Mouse (Mus musculus): ENCODE measurements around the gene Cep44.

The Cep44 gene

DNA sequence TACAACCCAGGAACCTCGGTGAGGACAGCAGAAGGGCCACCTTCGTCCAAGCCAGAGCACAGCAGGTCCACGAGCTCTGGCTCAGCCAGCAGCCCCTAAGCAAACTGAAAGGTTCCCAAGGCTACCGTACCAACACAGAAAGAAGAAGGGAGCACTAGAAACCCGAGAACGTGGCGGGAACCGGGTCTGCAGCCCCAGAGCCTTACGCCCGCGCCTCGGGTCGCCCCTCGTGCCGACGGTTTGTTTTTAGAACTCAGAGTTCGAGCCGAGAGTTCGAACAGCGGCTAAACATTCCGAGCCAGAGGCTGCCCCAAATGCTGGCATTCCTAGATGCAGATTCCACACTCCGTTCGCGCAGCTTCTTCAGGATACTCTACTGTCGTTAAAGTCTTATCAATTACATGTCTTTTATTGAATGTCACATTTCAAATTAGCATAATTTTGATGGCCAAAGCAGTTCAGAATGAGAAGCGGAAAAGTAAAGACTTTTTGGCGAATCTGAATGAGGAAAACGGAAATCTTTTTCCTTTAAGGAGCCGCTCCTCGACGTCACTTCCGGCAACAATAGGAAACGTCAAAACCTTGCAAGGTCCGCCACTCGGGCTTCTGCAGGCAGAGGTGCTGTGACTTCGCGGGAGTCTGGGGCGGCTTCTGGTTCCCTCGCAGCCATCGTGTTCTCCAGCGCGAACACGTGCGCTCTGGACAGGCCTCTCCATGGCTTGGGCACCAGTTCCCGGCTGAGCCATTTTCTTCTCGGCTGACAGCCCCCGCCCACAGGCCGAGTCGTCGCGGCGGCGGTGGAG lies at the start of gene Cep44, which contains the start of gene Fbxo8:
Gene Cep44 (minus strand): TSS at position 490 of the 803 bp plus-strand sequence.
Gene Fbxo8 (plus strand): TSS at position 533 of the 803 bp plus-strand sequence.
- DNase-seq (ENCODE audit: extremely low spot score, low read depth, low spot score), result peak; percentile 84

GRCm38 (mm10) chr8:56591502-56591901 lies 40.7 kb upstream of the Cep44 start:
- DNase-seq (ENCODE audit: extremely low spot score, low read depth, low spot score), result no peak

- DNase-seq (ENCODE audit: extremely low spot score, low read depth, low spot score), result no peak
Measured at GRCm38 (mm10) chr8:56591084-56591483, 40.2 kb upstream of the Cep44 start.

GRCm38 (mm10) chr8:56589004-56589403 lies 38.2 kb upstream of the Cep44 start:
- no peak for DNase-seq (ENCODE audit: extremely low spot score, low read depth, low spot score)

DNA sequence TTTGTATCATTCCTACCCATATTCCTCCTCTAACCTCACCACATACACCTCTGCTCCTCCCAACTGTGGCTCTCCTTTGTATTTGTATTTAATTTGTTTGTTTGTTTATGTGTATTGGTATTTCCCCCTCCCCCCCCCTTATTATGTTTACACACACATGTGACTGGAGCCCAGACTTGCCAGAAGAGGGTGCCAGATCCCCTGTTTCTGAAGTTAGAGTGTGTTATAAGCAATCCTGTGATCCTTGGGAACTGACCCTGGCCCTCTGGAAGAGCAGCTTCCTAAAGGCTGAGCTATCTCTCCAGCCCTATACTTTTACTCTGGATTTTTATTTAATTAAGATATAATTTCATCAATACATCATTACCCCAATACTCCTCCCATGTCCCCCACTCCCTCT lies 32.0 kb upstream of the Cep44 start:
- DNase-seq (ENCODE audit: extremely low spot score, low read depth, low spot score), result no peak

GRCm38 (mm10) chr8:56580918-56581317 lies 30.1 kb upstream of the Cep44 start:
- no peak for DNase-seq (ENCODE audit: extremely low spot score, low read depth, low spot score)

DNA sequence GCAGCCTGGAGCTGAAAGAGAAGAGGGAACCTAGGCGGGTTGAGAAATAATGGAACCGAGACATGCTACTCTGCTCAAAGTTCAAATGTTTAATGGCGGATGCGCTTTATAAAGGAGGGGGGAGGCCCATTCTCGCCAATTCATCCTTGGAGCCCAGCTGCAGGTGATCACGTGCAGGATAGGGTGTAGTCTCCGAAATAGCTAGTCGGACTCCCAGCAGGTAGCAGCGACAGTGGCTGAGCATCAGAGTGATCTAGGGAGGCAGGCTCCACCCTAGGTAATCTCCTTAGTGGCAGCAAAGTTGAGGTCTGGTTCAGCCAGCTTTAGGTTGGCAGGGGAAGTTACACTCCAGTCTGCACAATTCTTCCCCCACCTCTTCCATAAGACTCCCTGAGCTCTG lies 16.0 kb upstream of the Cep44 start:
- no peak for DNase-seq (ENCODE audit: extremely low spot score, low read depth, low spot score)

- no peak for DNase-seq (ENCODE audit: extremely low spot score, low read depth, low spot score)
Measured at GRCm38 (mm10) chr8:56564399-56565047, 13.7 kb upstream of the Cep44 start.

DNA sequence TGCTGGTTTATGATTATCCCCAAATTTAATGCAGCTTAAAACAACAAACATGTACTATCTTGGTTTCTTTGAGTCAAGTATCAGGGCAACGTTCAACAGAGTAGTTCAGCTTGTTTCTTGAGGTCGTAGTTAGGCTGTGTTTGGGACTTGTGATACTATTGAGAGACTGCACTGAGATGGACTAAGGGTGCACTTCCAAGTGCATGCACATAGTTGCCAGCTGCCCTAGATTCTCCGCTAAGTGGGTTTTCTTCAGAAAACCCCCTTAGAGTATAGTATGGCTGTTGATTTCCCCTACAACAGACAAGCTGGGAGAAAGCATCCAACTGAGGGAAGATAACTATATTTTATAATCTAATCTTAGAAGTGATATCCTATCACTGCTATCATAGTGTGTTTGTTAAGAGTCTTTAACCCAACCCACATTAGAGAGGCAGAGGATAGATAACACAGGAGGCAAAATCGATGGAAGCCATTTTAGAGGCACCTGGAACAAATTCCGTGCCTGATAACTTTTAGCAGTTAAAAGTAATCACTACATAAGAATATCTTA lies 1.8 kb upstream of the Cep44 start:
- no peak for DNase-seq (ENCODE audit: extremely low spot score, low read depth, low spot score)

DNA sequence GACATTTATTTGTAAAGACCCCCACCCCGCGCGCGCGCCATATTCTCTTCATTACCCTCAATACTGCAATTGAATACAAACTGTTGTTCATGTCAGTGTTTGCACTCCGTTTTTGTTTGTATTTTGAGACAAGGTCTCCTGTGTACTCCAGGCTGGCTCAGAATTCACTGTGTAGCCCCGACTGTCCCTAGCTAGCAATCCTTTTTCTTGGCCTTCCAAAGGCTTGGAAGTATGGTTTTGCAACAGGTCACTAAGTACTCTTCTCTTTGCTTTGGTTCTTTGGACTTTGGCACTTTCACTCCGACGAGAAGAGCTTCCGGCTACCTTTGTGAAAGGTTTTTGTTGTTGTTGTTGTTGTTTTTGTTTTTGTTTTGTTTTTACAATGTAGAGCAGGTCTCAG lies 1.2 kb upstream of the Cep44 start:
- DNase-seq (ENCODE audit: extremely low spot score, low read depth, low spot score), result no peak

DNA sequence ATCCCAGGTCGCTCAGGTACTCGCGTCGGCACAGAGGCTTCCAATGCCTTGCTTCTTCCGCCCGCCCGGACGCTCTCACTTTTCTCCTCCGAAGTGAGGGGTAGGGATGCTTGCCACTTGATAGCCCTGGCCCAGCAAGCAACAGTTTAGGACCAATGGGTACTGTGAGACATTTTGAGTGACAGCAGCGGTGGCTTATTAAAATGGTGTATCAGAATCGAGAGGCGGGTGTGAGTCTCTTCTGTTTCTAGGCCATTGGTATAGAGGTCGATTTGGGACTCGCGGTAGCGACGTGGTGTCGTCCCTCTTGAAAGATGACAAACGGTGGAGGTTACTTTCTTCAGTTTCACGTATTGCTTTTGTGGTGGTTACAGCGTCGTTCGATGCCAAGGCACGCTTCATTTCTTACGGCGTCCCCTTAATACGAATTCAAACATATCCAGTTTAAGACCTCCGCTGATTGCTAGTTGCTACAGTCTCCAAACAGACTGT lies 560 bp upstream of the Cep44 start:
- peak; percentile 79 for DNase-seq (ENCODE audit: extremely low spot score, low read depth, low spot score)

- DNase-seq (ENCODE audit: extremely low spot score, low read depth, low spot score), result no peak
Measured at GRCm38 (mm10) chr8:56547866-56548265, 3.0 kb downstream of the Cep44 start.

DNA sequence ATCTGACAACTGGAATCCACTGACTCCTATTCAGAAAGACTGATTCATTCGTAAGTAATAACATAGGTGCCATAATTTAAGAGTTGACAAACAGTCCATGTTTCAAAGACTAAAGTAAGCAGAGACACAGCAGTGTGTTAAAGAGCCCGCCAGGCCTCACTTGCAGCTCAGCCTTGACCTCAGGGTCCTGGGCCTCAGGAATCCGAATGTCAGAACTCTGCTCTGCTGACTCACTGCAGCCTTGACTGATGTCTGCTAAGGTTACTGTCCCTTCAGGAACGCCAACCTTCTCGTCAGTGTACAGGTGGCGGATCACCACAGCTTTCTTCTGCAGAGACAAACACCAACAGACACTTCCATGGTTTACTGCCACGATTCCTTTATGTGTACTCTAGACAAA lies 10.1 kb downstream of the Cep44 start:
- DNase-seq (ENCODE audit: extremely low spot score, low read depth, low spot score), result no peak

DNA sequence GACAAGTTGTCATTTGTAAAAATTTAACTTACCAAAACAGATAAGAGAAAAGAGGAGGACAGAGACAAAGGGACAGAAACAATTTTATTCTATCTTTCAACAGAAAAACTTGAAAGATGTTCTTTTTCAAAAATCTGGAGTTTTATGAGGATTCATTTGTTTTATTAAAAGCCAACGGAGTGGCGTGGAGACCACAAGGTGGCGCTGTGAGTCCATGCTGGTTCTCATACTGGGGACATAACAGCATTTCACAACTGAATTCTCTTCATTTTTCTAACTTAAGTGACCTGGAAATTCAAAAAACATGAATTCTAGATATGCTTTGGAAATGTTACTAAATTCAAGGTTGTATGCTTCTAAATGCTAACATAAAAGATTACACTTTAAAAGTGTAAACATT lies 20.5 kb downstream of the Cep44 start:
- DNase-seq (ENCODE audit: extremely low spot score, low read depth, low spot score), result no peak

GRCm38 (mm10) chr8:56528869-56529268 lies 22.0 kb downstream of the Cep44 start:
- DNase-seq (ENCODE audit: extremely low spot score, low read depth, low spot score), result no peak

- DNase-seq (ENCODE audit: extremely low spot score, low read depth, low spot score), result no peak
Measured at GRCm38 (mm10) chr8:56521051-56521450, 29.8 kb downstream of the Cep44 start.

- no peak for DNase-seq (ENCODE audit: extremely low spot score, low read depth, low spot score)
Measured at GRCm38 (mm10) chr8:56520249-56520648, 30.6 kb downstream of the Cep44 start.

GRCm38 (mm10) chr8:56518848-56519247 lies 32.0 kb downstream of the Cep44 start:
- no peak for DNase-seq (ENCODE audit: extremely low spot score, low read depth, low spot score)

- no peak for DNase-seq (ENCODE audit: extremely low spot score, low read depth, low spot score)
Measured at GRCm38 (mm10) chr8:56508952-56509479, 41.8 kb downstream of the Cep44 start.

- DNase-seq (ENCODE audit: extremely low spot score, low read depth, low spot score), result no peak
Measured at GRCm38 (mm10) chr8:56508318-56508951, 42.4 kb downstream of the Cep44 start.

DNA sequence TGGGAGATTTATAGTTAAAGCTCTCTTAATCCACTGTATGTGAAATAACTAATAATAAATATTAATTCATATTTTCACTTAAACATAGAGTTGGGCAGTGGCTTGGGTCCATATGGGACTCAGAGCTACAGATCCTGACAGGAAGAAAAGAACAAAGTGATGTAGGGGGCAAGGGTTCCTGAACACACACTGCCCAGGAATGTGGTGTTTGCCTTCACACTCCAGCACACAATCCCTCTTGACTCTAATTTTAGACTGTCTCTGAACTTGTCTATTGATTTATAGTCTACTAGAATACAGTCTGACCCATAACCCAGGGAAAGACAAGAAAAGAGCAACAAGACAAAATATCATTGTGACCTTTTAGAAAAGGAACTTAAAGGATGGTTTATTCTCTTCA lies 48.9 kb downstream of the Cep44 start:
- DNase-seq (ENCODE audit: extremely low spot score, low read depth, low spot score), result no peak
